Mouse (Mus musculus): ENCODE measurements around the gene Gm21149. TPM values are rescaled to one million over a fixed set of nuclear protein-coding genes. Genes with fewer than 3 reads are reported as not detected.
"Not testable (repeated sequence)": the region's sequence is repeated elsewhere in the genome, so short reads cannot be mapped to it uniquely, and the experiment has no call there.

Gm21149 gene
- 0.15 TPM in 1 of 2 replicates, not detected in the other for polyA plus RNA-seq (2012; rRNA removed)

- not testable (repeated sequence) for H3K4me1 ChIP-seq (ENCODE audit: control insufficient read depth, insufficient read depth, low read length); H3K27ac ChIP-seq (ENCODE audit: insufficient read depth, low read length); H3K4me3 ChIP-seq (ENCODE audit: insufficient read depth, low read length)
Measured at GRCm38 (mm10) chr5:15476423-15476822, at the start of gene Gm21149. Gene Gm21149 (minus strand): TSS chr5:15476523.

- H3K4me3 ChIP-seq (ENCODE audit: insufficient read depth, low read length); H3K4me1 ChIP-seq (ENCODE audit: control insufficient read depth, insufficient read depth, low read length); H3K27ac ChIP-seq (ENCODE audit: insufficient read depth, low read length): not testable (repeated sequence)
Measured at GRCm38 (mm10) chr5:15522470-15522869, 46.1 kb upstream of the Gm21149 start.

GRCm38 (mm10) chr5:15522028-15522427 is 45.7 kb upstream of the Gm21149 start:
- not testable (repeated sequence) for H3K4me3 ChIP-seq (ENCODE audit: insufficient read depth, low read length); H3K27ac ChIP-seq (ENCODE audit: insufficient read depth, low read length); H3K4me1 ChIP-seq (ENCODE audit: control insufficient read depth, insufficient read depth, low read length)

GRCm38 (mm10) chr5:15520418-15520817 is 44.1 kb upstream of the Gm21149 start:
- H3K4me1 ChIP-seq (ENCODE audit: control insufficient read depth, insufficient read depth, low read length); H3K27ac ChIP-seq (ENCODE audit: insufficient read depth, low read length); H3K4me3 ChIP-seq (ENCODE audit: insufficient read depth, low read length): not testable (repeated sequence)

- H3K4me1 ChIP-seq (ENCODE audit: control insufficient read depth, insufficient read depth, low read length); H3K4me3 ChIP-seq (ENCODE audit: insufficient read depth, low read length); H3K27ac ChIP-seq (ENCODE audit: insufficient read depth, low read length): not testable (repeated sequence)
Measured at GRCm38 (mm10) chr5:15517150-15517549, 40.8 kb upstream of the Gm21149 start.

GRCm38 (mm10) chr5:15512236-15512635 is 35.9 kb upstream of the Gm21149 start:
- not testable (repeated sequence) for H3K4me1 ChIP-seq (ENCODE audit: control insufficient read depth, insufficient read depth, low read length); H3K4me3 ChIP-seq (ENCODE audit: insufficient read depth, low read length); H3K27ac ChIP-seq (ENCODE audit: insufficient read depth, low read length)

GRCm38 (mm10) chr5:15509911-15510310 is 33.6 kb upstream of the Gm21149 start:
- not testable (repeated sequence) for H3K27ac ChIP-seq (ENCODE audit: insufficient read depth, low read length); H3K4me1 ChIP-seq (ENCODE audit: control insufficient read depth, insufficient read depth, low read length); H3K4me3 ChIP-seq (ENCODE audit: insufficient read depth, low read length)

- not testable (repeated sequence) for H3K4me1 ChIP-seq (ENCODE audit: control insufficient read depth, insufficient read depth, low read length); H3K4me3 ChIP-seq (ENCODE audit: insufficient read depth, low read length); H3K27ac ChIP-seq (ENCODE audit: insufficient read depth, low read length)
Measured at GRCm38 (mm10) chr5:15508460-15509451, 32.4 kb upstream of the Gm21149 start.

GRCm38 (mm10) chr5:15507757-15508459 is 31.6 kb upstream of the Gm21149 start:
- H3K4me1 ChIP-seq (ENCODE audit: control insufficient read depth, insufficient read depth, low read length); H3K27ac ChIP-seq (ENCODE audit: insufficient read depth, low read length); H3K4me3 ChIP-seq (ENCODE audit: insufficient read depth, low read length): not testable (repeated sequence)

GRCm38 (mm10) chr5:15507309-15507619 is 30.9 kb upstream of the Gm21149 start:
- TF ChIP-seq POLR2A (IDR thresholded peaks at IDR 0.05; ENCODE audit: extremely low read depth, insufficient read depth, low read length), result no peak
- TF ChIP-seq CTCF (IDR thresholded peaks at IDR 0.05; ENCODE audit: extremely low read depth, insufficient read depth, low read length), result no peak
- H3K4me3 ChIP-seq (ENCODE audit: insufficient read depth, low read length), result no peak overlapping the region
- H3K27ac ChIP-seq (ENCODE audit: insufficient read depth, low read length), result no peak overlapping the region
- H3K4me1 ChIP-seq (ENCODE audit: control insufficient read depth, insufficient read depth, low read length), result no peaks in the 10 kb centered on the region

GRCm38 (mm10) chr5:15506575-15507308 is 30.4 kb upstream of the Gm21149 start:
- Histone ChIP-seq H3K4me3 (ENCODE audit: insufficient read depth, low read length) (no peak overlapping the region), H3K4me1 (ENCODE audit: control insufficient read depth, insufficient read depth, low read length) (no peaks in the 10 kb centered on the region), H3K27ac (ENCODE audit: insufficient read depth, low read length) (no peak overlapping the region)
- TF ChIP-seq CTCF (IDR thresholded peaks at IDR 0.05; ENCODE audit: extremely low read depth, insufficient read depth, low read length) (peak; percentile 57; the same call in 1 of the 2 replicates), POLR2A (IDR thresholded peaks at IDR 0.05; ENCODE audit: extremely low read depth, insufficient read depth, low read length) (no peak)

- H3K4me3 ChIP-seq (ENCODE audit: insufficient read depth, low read length); H3K27ac ChIP-seq (ENCODE audit: insufficient read depth, low read length); H3K4me1 ChIP-seq (ENCODE audit: control insufficient read depth, insufficient read depth, low read length): not testable (repeated sequence)
Measured at GRCm38 (mm10) chr5:15498774-15499400, 22.6 kb upstream of the Gm21149 start.

GRCm38 (mm10) chr5:15498350-15498749 is 22.0 kb upstream of the Gm21149 start:
- H3K27ac ChIP-seq (ENCODE audit: insufficient read depth, low read length); H3K4me3 ChIP-seq (ENCODE audit: insufficient read depth, low read length); H3K4me1 ChIP-seq (ENCODE audit: control insufficient read depth, insufficient read depth, low read length): not testable (repeated sequence)

GRCm38 (mm10) chr5:15490934-15491333 is 14.6 kb upstream of the Gm21149 start:
- H3K4me1 ChIP-seq (ENCODE audit: control insufficient read depth, insufficient read depth, low read length); H3K4me3 ChIP-seq (ENCODE audit: insufficient read depth, low read length); H3K27ac ChIP-seq (ENCODE audit: insufficient read depth, low read length): not testable (repeated sequence)
